Mouse (Mus musculus) cerebellum, adult 9-11 months (tissue): Measurements from ENCODE around the gene Asz1.

Experiments used
- DNase-seq: peaks from one replicate; pipeline ENCODE4 v3.0.0; 2022

Gene Asz1

DNA sequence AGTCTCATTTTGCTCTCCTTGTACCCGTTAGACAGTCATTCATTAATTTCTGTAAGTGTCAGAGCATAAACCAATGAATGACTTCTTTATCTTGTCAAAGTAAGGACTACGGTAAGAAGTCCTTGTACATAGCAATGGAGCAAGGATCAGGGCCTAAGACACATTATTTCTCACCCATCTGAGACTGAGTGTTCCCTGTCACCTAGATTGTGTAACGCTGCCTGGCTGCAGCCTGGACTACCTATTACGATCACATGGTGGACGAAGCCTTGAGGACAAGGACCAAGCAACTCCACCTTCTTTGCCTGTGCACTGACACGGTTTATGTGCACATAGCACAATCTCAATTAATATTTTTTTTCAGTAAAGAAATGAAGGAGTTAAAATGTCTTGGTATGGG lies 106.8 kb downstream of the Asz1 start:
- DNase-seq: no peak
